Mouse (Mus musculus): ENCODE data around the gene Bmpr1b.

DNA sequence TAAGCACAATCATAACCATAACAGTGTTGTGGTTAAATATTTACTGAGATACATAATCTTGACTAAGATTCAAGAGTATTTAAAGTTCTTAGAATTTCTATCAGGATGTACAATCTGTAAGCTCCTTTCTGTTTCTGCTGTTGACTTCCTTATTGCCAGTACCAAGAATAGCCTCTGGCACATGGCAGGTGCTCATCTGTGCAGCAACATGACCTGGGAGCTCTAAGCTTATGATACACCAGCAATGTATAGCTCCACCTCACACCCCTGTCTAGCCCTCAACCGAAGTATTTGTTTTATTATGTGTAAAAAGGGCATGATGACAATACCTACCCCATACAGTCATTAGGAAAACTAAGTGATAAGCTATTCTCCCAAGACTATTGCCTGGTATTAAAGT, 42.8 kb downstream of the Bmpr1b start:
- TF ChIP-seq CTCF (IDR thresholded peaks at IDR 0.05; ENCODE audit: insufficient read depth, low read length), result no peak
- TF ChIP-seq POLR2A (IDR thresholded peaks at IDR 0.05; ENCODE audit: borderline replicate concordance, extremely low read depth, low read depth, low read length), result no peak

Data from lung, adult 2 months (tissue).